8 mouse cellular contexts compared by ENCODE assay signal in genomic region chr1:157412454-157413369, GRCm38 (mm10). TPM values are rescaled to one million over a fixed set of nuclear protein-coding genes. Genes with fewer than 3 reads are reported as not detected.
DNase-seq lines count a peak whose midpoint lies in the region; ATAC-seq lines count a peak whose summit lies in the region.

TSS of gene Rasal2 (minus strand) at chr1:157412595.

- H3K36me3 ChIP-seq in hindbrain, embryonic 12.5 days, result no peaks in the 10 kb centered on the region

- peak within 1 kb of the TSS; percentile 99 for H3K27ac ChIP-seq in hindbrain, embryonic 12.5 days

- under 1% methylated on average over 62 of the region's 62 CpGs for WGBS in hindbrain, embryonic 12.5 days

- no peaks in the 10 kb centered on the region for H3K27me3 ChIP-seq in hindbrain, embryonic 12.5 days

- H3K4me3 ChIP-seq in hindbrain, embryonic 12.5 days, result peak within 1 kb of the TSS; percentile 98

- DNase-seq in NIH3T3 (ENCODE audit: low read depth), result peak; percentile 99
- peak; percentile 96 to 98 for DNase-seq in cerebellum, postnatal 10 days
- DNase-seq in frontal cortex, postnatal 10 days (ENCODE audit: low spot score in 2 of 2), result peak; percentile 94
- peak; percentile 95 to 97 for DNase-seq in layer of hippocampus, postnatal 14 days (ENCODE audit: low spot score in 2 of 2)
- DNase-seq in lung, postnatal 14 days, result peak; percentile 97
- DNase-seq in retina, adult 2 months (ENCODE audit: low read depth, low spot score), result peak; percentile 95
- DNase-seq in thymus, postnatal 36 days, result peak; percentile 87 to 89

- peak; percentile 98 for ATAC-seq in hindbrain, embryonic 12.5 days (ENCODE audit: low FRiP score)

- peaks cover 13% of the 10 kb centered on the region for H3K4me1 ChIP-seq in hindbrain, embryonic 12.5 days

- peak within 1 kb of the TSS; percentile 67 for H3K4me2 ChIP-seq in hindbrain, embryonic 12.5 days (replicated peaks)

- H3K9me3 ChIP-seq in hindbrain, embryonic 12.5 days (replicated peaks), result no peaks in the 10 kb centered on the region

- peak within 1 kb of the TSS; percentile 93 for H3K9ac ChIP-seq in hindbrain, embryonic 12.5 days

RNA-seq across cellular contexts. Expression of gene Rasal2, which starts in this region (rescaled TPM):
- 36.1 and 38.7 TPM in 2 replicates for polyA plus RNA-seq in hindbrain, embryonic 12.5 days (2016; fragmentation: Nextera tagmentation; extraction: Ambion mirVana)
- total RNA-seq in layer of hippocampus, postnatal 14 days (2021), result 10 to 100 TPM; 63.1 to 64.1 TPM

Comparison
In these comparisons a context has a peak if more than half of its experiments do, and no peak if none do; other contexts are left out.
1. Peak in every context shown above with its lines: DNase-seq, ATAC-seq, H3K4me3 ChIP-seq and H3K27ac ChIP-seq.